Mouse (Mus musculus) effector memory CD4-positive, alpha-beta T cell, adult 5 months (primary cell): ENCODE data around the gene Gm6812. TPM values are rescaled to one million over a fixed set of nuclear protein-coding genes. Genes with fewer than 3 reads are reported as not detected.

Source experiments
- polyA plus RNA-seq: library from polyadenylated mRNA; unstranded; fragments of 100-300 nt; shearing (Covaris generic); gene quantifications from one replicate; pipeline ENCODE4 v1.2.1, GENCODE M21; 2017

Gene Gm6812
- polyA plus RNA-seq: not detected

GRCm38 (mm10) chrX:68892953-68893352, at the start of gene Gm6812:
Gm6812 (minus strand) TSS chrX:68893053.

Other genes starting within 250 kb of the Gm6812 start
- gene Fmr1, start 214.5 kb downstream of the Gm6812 start, polyA plus RNA-seq: 76.4 TPM
- not detected for gene Fmr1nb, start 131.2 kb downstream of the Gm6812 start, polyA plus RNA-seq
- gene Gm14698, start 72.0 kb downstream of the Gm6812 start, polyA plus RNA-seq: 0.74 TPM